Mouse (Mus musculus): Measurements from ENCODE around the gene Pawr. TPM values are rescaled to one million over a fixed set of nuclear protein-coding genes. Genes with fewer than 3 reads are reported as not detected.

The Pawr gene
- total RNA-seq, 1 experiment, result 36.4 TPM

DNA sequence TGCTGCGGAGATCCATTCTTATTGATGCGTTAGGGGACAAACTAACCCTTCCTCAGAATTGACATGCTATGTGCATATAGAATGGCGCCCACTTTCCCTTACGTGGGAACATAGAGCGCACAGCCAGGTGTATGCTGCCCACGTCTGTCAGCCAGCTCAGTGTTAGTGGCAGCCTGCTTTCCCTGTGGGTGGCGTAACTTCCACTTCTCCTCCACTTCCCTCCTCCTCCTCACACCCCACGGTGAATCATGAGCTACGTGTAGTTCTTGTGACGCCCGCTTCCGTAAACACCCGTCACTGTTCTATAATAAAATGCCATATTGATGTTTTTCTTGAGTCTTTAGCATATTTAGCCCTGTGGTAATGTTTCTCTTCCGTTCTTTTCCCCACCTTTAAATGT lies 63.7 kb downstream of the Pawr start:
- Histone ChIP-seq H3K4me3 (ENCODE audit: insufficient read depth in 1 of 2, low read depth in 1 of 2, low read length in 2 of 2, poor library complexity in 1 of 2, severe bottlenecking in 1 of 2) (no peak overlapping the region), H3K9ac (ENCODE audit: insufficient read depth, low read depth, low read length, poor library complexity, severe bottlenecking) (no peak overlapping the region), H3K36me3 (ENCODE audit: control insufficient read depth, insufficient read depth, low read length, poor library complexity, severe bottlenecking) (no peaks in the 10 kb centered on the region), H3K4me1 (ENCODE audit: control insufficient read depth in 2 of 2, insufficient read depth in 2 of 2, low read length in 2 of 2, poor library complexity in 1 of 2) (peaks cover 0 to 2% of the 10 kb centered on the region in 2 experiments; a peak in 1 of 4 replicates), H3K9me3 (ENCODE audit: control insufficient read depth, insufficient read depth, low read depth, low read length) (no peaks in the 10 kb centered on the region), H3K27ac (ENCODE audit: insufficient read depth, low read depth, low read length, poor library complexity, severe bottlenecking) (no peak overlapping the region)
- in situ Hi-C loops (cut with MboI; ENCODE audit: low sequenced_read_pairs in 2 of 2, unreplicated experiment in 2 of 2), result no loop called here
- DNase-seq (ENCODE audit: low read depth, low spot score), result no peak
- TF ChIP-seq HCFC1 (IDR thresholded peaks at IDR 0.05; ENCODE audit: borderline replicate concordance, insufficient read depth, low read length) (no peak), ZC3H11A (IDR thresholded peaks at IDR 0.05; ENCODE audit: borderline replicate concordance, low read depth, low read length) (no peak), MAFK (IDR thresholded peaks at IDR 0.05; ENCODE audit: insufficient read depth, low read depth, low read length) (no peak), CHD2 (IDR thresholded peaks at IDR 0.05; ENCODE audit: low read depth, low read length) (no peak), ZNF384 (IDR thresholded peaks at IDR 0.05; ENCODE audit: low read depth, low read length) (no peak)

DNA sequence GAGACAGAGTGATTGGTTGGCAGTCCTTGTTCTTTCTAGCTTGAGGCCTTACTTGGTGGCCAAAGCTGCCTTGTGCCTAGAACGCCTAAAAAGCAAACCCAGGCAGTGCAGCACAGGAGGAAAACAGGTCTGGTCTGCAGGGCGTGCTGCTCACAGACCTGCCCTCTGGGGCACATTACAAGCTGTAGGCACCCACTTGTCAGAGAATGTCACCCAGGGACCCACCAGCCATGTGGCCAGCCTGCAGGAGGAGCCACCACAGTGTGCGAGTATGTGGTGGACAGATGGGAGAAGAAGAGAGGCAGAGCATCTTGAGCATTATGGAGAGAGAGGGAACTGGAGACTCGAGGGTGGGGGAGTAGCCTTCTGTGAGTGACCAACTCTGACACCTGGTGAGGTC lies 70.8 kb downstream of the Pawr start:
- no peak for TF ChIP-seq ZNF384 (IDR thresholded peaks at IDR 0.05; ENCODE audit: low read depth, low read length)
- Histone ChIP-seq H3K27ac (ENCODE audit: insufficient read depth, low read depth, low read length, poor library complexity, severe bottlenecking) (no peak overlapping the region), H3K4me3 (ENCODE audit: insufficient read depth in 1 of 2, low read depth in 1 of 2, low read length in 2 of 2, poor library complexity in 1 of 2, severe bottlenecking in 1 of 2) (0 out of 4 replicates have a peak overlapping the region, but pooled peaks of 1 of the 2 experiments have one; percentile 3), H3K4me1 (ENCODE audit: control insufficient read depth in 2 of 2, insufficient read depth in 2 of 2, low read length in 2 of 2, poor library complexity in 1 of 2) (peaks cover 7 to 26% of the 10 kb centered on the region in 2 experiments), H3K9me3 (ENCODE audit: control insufficient read depth, insufficient read depth, low read depth, low read length) (no peaks in the 10 kb centered on the region), H3K36me3 (ENCODE audit: control insufficient read depth, insufficient read depth, low read length, poor library complexity, severe bottlenecking) (no peaks in the 10 kb centered on the region), H3K9ac (ENCODE audit: insufficient read depth, low read depth, low read length, poor library complexity, severe bottlenecking) (no peak overlapping the region)
- in situ Hi-C loops (cut with MboI; ENCODE audit: low sequenced_read_pairs in 2 of 2, unreplicated experiment in 2 of 2), result no loop called here
- no peak for DNase-seq (ENCODE audit: low read depth, low spot score)

- Histone ChIP-seq H3K9ac (ENCODE audit: insufficient read depth, low read depth, low read length, poor library complexity, severe bottlenecking) (no peak overlapping the region), H3K4me3 (ENCODE audit: insufficient read depth in 1 of 2, low read depth in 1 of 2, low read length in 2 of 2, poor library complexity in 1 of 2, severe bottlenecking in 1 of 2) (no peak overlapping the region), H3K27ac (ENCODE audit: insufficient read depth, low read depth, low read length, poor library complexity, severe bottlenecking) (no peak overlapping the region), H3K9me3 (ENCODE audit: control insufficient read depth, insufficient read depth, low read depth, low read length) (no peaks in the 10 kb centered on the region), H3K4me1 (ENCODE audit: control insufficient read depth in 2 of 2, insufficient read depth in 2 of 2, low read length in 2 of 2, poor library complexity in 1 of 2) (peaks cover 8 to 29% of the 10 kb centered on the region in 2 experiments), H3K36me3 (ENCODE audit: control insufficient read depth, insufficient read depth, low read length, poor library complexity, severe bottlenecking) (no peaks in the 10 kb centered on the region)
- peak; percentile 12 for DNase-seq (ENCODE audit: low read depth, low spot score)
- TF ChIP-seq MAFK (IDR thresholded peaks at IDR 0.05; ENCODE audit: insufficient read depth, low read depth, low read length) (no peak), HCFC1 (IDR thresholded peaks at IDR 0.05; ENCODE audit: borderline replicate concordance, insufficient read depth, low read length) (no peak), ZNF384 (IDR thresholded peaks at IDR 0.05; ENCODE audit: low read depth, low read length) (no peak), ZC3H11A (IDR thresholded peaks at IDR 0.05; ENCODE audit: borderline replicate concordance, low read depth, low read length) (no peak), CHD2 (IDR thresholded peaks at IDR 0.05; ENCODE audit: low read depth, low read length) (no peak)
- in situ Hi-C loops (cut with MboI; ENCODE audit: low sequenced_read_pairs in 2 of 2, unreplicated experiment in 2 of 2), result no loop called here
Measured at GRCm38 (mm10) chr10:108403366-108403865, 71.5 kb downstream of the Pawr start.

DNA sequence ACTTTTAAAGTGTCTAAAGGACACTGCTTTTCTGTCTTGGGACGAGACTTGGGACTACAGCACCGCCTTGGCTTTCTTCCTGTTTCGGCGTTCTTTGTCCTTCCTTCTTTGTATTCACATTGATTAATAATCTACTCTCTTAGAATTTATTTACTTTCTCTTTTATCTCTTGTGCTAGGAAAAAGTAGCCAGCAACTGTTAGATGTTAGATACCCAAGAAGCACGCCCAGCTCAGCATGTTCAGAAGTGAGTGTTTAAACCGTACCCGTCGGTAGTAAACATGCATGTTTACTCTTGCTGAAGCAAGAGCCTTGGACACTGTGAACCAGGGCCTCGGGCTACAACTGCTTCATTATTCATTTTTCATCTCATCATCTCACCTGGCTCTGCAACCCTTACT lies 72.2 kb downstream of the Pawr start:
- H3K9ac ChIP-seq (ENCODE audit: insufficient read depth, low read depth, low read length, poor library complexity, severe bottlenecking), result no peak overlapping the region
- no peaks in the 10 kb centered on the region for H3K9me3 ChIP-seq (ENCODE audit: control insufficient read depth, insufficient read depth, low read depth, low read length)
- no peak overlapping the region for H3K4me3 ChIP-seq (ENCODE audit: insufficient read depth in 1 of 2, low read depth in 1 of 2, low read length in 2 of 2, poor library complexity in 1 of 2, severe bottlenecking in 1 of 2)
- in situ Hi-C loops (cut with MboI; ENCODE audit: low sequenced_read_pairs in 2 of 2, unreplicated experiment in 2 of 2), result no loop called here
- peaks cover 8 to 29% of the 10 kb centered on the region in 2 experiments for H3K4me1 ChIP-seq (ENCODE audit: control insufficient read depth in 2 of 2, insufficient read depth in 2 of 2, low read length in 2 of 2, poor library complexity in 1 of 2)
- TF ChIP-seq CHD2 (IDR thresholded peaks at IDR 0.05; ENCODE audit: low read depth, low read length) (no peak), ZNF384 (IDR thresholded peaks at IDR 0.05; ENCODE audit: low read depth, low read length) (no peak), ZC3H11A (IDR thresholded peaks at IDR 0.05; ENCODE audit: borderline replicate concordance, low read depth, low read length) (no peak), MAFK (IDR thresholded peaks at IDR 0.05; ENCODE audit: insufficient read depth, low read depth, low read length) (no peak), HCFC1 (IDR thresholded peaks at IDR 0.05; ENCODE audit: borderline replicate concordance, insufficient read depth, low read length) (no peak)
- no peaks in the 10 kb centered on the region for H3K36me3 ChIP-seq (ENCODE audit: control insufficient read depth, insufficient read depth, low read length, poor library complexity, severe bottlenecking)
- DNase-seq (ENCODE audit: low read depth, low spot score), result no peak
- no peak overlapping the region for H3K27ac ChIP-seq (ENCODE audit: insufficient read depth, low read depth, low read length, poor library complexity, severe bottlenecking)

DNA sequence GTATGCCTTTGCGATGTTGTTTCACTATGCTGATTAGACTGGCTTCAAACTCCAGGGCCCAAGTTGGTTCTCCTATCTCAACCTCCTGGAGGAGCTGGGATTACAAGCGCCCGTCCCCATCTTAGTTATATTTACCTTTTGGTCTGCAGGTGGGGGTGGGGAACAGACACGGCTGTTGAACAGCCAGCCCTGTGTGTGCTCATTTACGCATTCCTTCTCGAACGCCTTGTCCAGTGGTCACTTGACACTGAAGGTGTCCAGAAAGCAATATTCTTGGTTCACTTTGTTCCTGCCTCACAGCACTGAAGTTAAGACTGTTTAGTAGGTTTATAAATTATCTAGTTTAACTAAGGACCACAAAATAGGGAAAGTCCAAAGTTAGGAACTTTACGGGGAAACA lies 73.2 kb downstream of the Pawr start:
- Histone ChIP-seq H3K9ac (ENCODE audit: insufficient read depth, low read depth, low read length, poor library complexity, severe bottlenecking) (no peak overlapping the region), H3K4me1 (ENCODE audit: control insufficient read depth in 2 of 2, insufficient read depth in 2 of 2, low read length in 2 of 2, poor library complexity in 1 of 2) (peaks cover 8 to 29% of the 10 kb centered on the region in 2 experiments), H3K27ac (ENCODE audit: insufficient read depth, low read depth, low read length, poor library complexity, severe bottlenecking) (no peak overlapping the region), H3K9me3 (ENCODE audit: control insufficient read depth, insufficient read depth, low read depth, low read length) (no peaks in the 10 kb centered on the region), H3K4me3 (ENCODE audit: insufficient read depth in 1 of 2, low read depth in 1 of 2, low read length in 2 of 2, poor library complexity in 1 of 2, severe bottlenecking in 1 of 2) (no peak overlapping the region), H3K36me3 (ENCODE audit: control insufficient read depth, insufficient read depth, low read length, poor library complexity, severe bottlenecking) (peaks cover 3% of the 10 kb centered on the region; the same call in 1 of the 2 replicates)
- TF ChIP-seq ZNF384 (IDR thresholded peaks at IDR 0.05; ENCODE audit: low read depth, low read length) (no peak), MAFK (IDR thresholded peaks at IDR 0.05; ENCODE audit: insufficient read depth, low read depth, low read length) (no peak)
- DNase-seq (ENCODE audit: low read depth, low spot score), result no peak
- in situ Hi-C loops (cut with MboI; ENCODE audit: low sequenced_read_pairs in 2 of 2, unreplicated experiment in 2 of 2), result no loop called here
